Mouse (Mus musculus) intestine, embryonic 16.5 days (tissue): ENCODE data around the gene Snrnp48. TPM values are rescaled to one million over a fixed set of nuclear protein-coding genes. Genes with fewer than 3 reads are reported as not detected.

ENCODE experiments used
- ATAC-seq: fragments of 200-750 bp; cut with Nextera tagmentation; 2 replicates; pipeline ENCODE4 v1.8.0; 2017; ENCODE audit warnings: moderate TSS enrichment, moderate library complexity
- H3K27ac ChIP-seq: fragments of 300-500 bp; sonication (generic); 2 replicates; pipeline ENCODE4 v1.5.1; 2014; ENCODE audit warnings: mild to moderate bottlenecking, low read length
- H3K27me3 ChIP-seq: fragments of 300-500 bp; sonication (generic); replicated peaks from 2 replicates; pipeline ENCODE4 v1.6.1; 2014; ENCODE audit warnings: low read length, control low read depth, mixed read lengths; ENCODE audit not compliant: control insufficient read depth, insufficient read depth
- H3K36me3 ChIP-seq: fragments of 300-500 bp; sonication (generic); 2 replicates; pipeline ENCODE4 v1.6.1; 2014; ENCODE audit warnings: low read length, control low read depth; ENCODE audit not compliant: control insufficient read depth, insufficient read depth
- H3K4me1 ChIP-seq: fragments of 300-500 bp; sonication (generic); 2 replicates; pipeline ENCODE4 v1.6.1; 2014; ENCODE audit warnings: low read length, control low read depth, mixed read lengths; ENCODE audit not compliant: control insufficient read depth, insufficient read depth
- H3K4me2 ChIP-seq: fragments of 300-500 bp; sonication (generic); 2 replicates; pipeline ENCODE4 v1.6.1; 2014; ENCODE audit warnings: low read depth, low read length, control low read depth
- H3K4me3 ChIP-seq: fragments of 300-500 bp; sonication (generic); 2 replicates; pipeline ENCODE4 v1.5.1; 2014; ENCODE audit warnings: mild to moderate bottlenecking, low read length
- H3K9ac ChIP-seq: fragments of 300-500 bp; sonication (generic); 2 replicates; pipeline ENCODE4 v1.6.1; 2014; ENCODE audit warnings: low read depth, low read length
- H3K9me3 ChIP-seq: fragments of 300-500 bp; sonication (generic); 2 replicates; pipeline ENCODE4 v1.6.1; 2016; ENCODE audit warnings: low read length, control low read depth; ENCODE audit not compliant: control insufficient read depth
- WGBS: fragments of 180-500 bp; shearing (Covaris S2); extraction: QIAGEN DNeasy Blood & Tissue Kit; methylation state at CpG from one replicate; pipeline ENCODE4 v1.1.7; 2014; 5-methylcytosine and 5-hydroxymethylcytosine counted together
- polyA plus RNA-seq: library from polyadenylated mRNA; unstranded; fragments of >200 nt; fragmentation: Nextera tagmentation; extraction: Ambion mirVana; gene quantifications from 2 replicates; pipeline ENCODE4 v1.2.1, GENCODE M21; 2015

Gene Snrnp48
- 27.3 and 30.9 TPM in 2 replicates for polyA plus RNA-seq

- no peaks in the 10 kb centered on the region for H3K36me3 ChIP-seq
- H3K27me3 ChIP-seq: no peaks in the 10 kb centered on the region
- WGBS: under 1% methylated on average over 59 of the region's 59 CpGs
- peak within 1 kb of the TSS; percentile 97 for H3K4me3 ChIP-seq
- H3K9ac ChIP-seq: peak within 1 kb of the TSS; percentile 93
- H3K9me3 ChIP-seq: no peaks in the 10 kb centered on the region
- H3K4me1 ChIP-seq: peaks cover 13% of the 10 kb centered on the region
- peak; percentile 98 for ATAC-seq
- H3K4me2 ChIP-seq: peak within 1 kb of the TSS; percentile 59
- H3K27ac ChIP-seq: peak within 1 kb of the TSS; percentile 92
These were observed at the start of gene Snrnp48 for GRCm38 (mm10) chr13:38204702-38205482. Gene Snrnp48, plus strand, starts transcription at chr13:38204938.

GRCm38 (mm10) chr13:38155523-38155922, 49.2 kb upstream of the Snrnp48 start:
- H3K9me3 ChIP-seq: no peaks in the 10 kb centered on the region
- no peak overlapping the region for H3K9ac ChIP-seq
- H3K4me3 ChIP-seq: no peak overlapping the region
- ATAC-seq: no peak
- H3K4me1 ChIP-seq: peaks cover 19% of the 10 kb centered on the region
- H3K4me2 ChIP-seq: no peak overlapping the region
- H3K36me3 ChIP-seq: no peaks in the 10 kb centered on the region
- H3K27ac ChIP-seq: no peak overlapping the region
- H3K27me3 ChIP-seq: no peaks in the 10 kb centered on the region
- 27% methylated on average over 2 of the region's 2 CpGs for WGBS

- no peak overlapping the region for H3K9ac ChIP-seq
- no peaks in the 10 kb centered on the region for H3K36me3 ChIP-seq
- peaks cover 18% of the 10 kb centered on the region for H3K4me1 ChIP-seq
- no peak overlapping the region for H3K27ac ChIP-seq
- no peak overlapping the region for H3K4me3 ChIP-seq
- WGBS: 36% methylated on average over 6 of the region's 6 CpGs
- H3K27me3 ChIP-seq: no peaks in the 10 kb centered on the region
- H3K4me2 ChIP-seq: no peak overlapping the region
- ATAC-seq: no peak; the same call in 1 of the 2 replicates
- H3K9me3 ChIP-seq: no peaks in the 10 kb centered on the region
These were observed 47.1 kb upstream of the Snrnp48 start for GRCm38 (mm10) chr13:38157635-38158034.

- no peak overlapping the region for H3K4me2 ChIP-seq
- H3K36me3 ChIP-seq: no peaks in the 10 kb centered on the region
- no peak overlapping the region for H3K4me3 ChIP-seq
- peaks cover 17% of the 10 kb centered on the region for H3K4me1 ChIP-seq
- H3K27ac ChIP-seq: no peak overlapping the region
- H3K9me3 ChIP-seq: no peaks in the 10 kb centered on the region
- H3K27me3 ChIP-seq: no peaks in the 10 kb centered on the region
- WGBS: 69% methylated on average over 2 of the region's 2 CpGs
- no peak overlapping the region for H3K9ac ChIP-seq
- ATAC-seq: peak; percentile 41; the same call in 1 of the 2 replicates
These were observed 42.7 kb upstream of the Snrnp48 start for GRCm38 (mm10) chr13:38162002-38162401.

GRCm38 (mm10) chr13:38162668-38163067, 42.1 kb upstream of the Snrnp48 start:
- no peaks in the 10 kb centered on the region for H3K27me3 ChIP-seq
- no peaks in the 10 kb centered on the region for H3K36me3 ChIP-seq
- H3K4me1 ChIP-seq: peaks cover 15% of the 10 kb centered on the region
- 0 out of 2 replicates have a peak overlapping the region, but pooled peaks have one; percentile 29 for H3K27ac ChIP-seq
- H3K9me3 ChIP-seq: no peaks in the 10 kb centered on the region
- no peak overlapping the region for H3K4me3 ChIP-seq
- no peak overlapping the region for H3K4me2 ChIP-seq
- no peak overlapping the region for H3K9ac ChIP-seq
- peak; percentile 80 for ATAC-seq
- WGBS: 36% methylated on average over 11 of the region's 11 CpGs

- Histone ChIP-seq H3K9ac (no peak overlapping the region), H3K27ac (no peak overlapping the region), H3K36me3 (no peaks in the 10 kb centered on the region), H3K4me3 (no peak overlapping the region), H3K4me1 (peaks cover 11% of the 10 kb centered on the region), H3K27me3 (no peaks in the 10 kb centered on the region), H3K4me2 (no peak overlapping the region), H3K9me3 (no peaks in the 10 kb centered on the region)
- no peak for ATAC-seq
- 90% methylated on average over 10 of the region's 11 CpGs for WGBS
These were observed 39.8 kb upstream of the Snrnp48 start for GRCm38 (mm10) chr13:38164932-38165331.

GRCm38 (mm10) chr13:38167056-38167455, 37.7 kb upstream of the Snrnp48 start:
- Histone ChIP-seq H3K4me1 (peaks cover 10% of the 10 kb centered on the region; the same call in 1 of the 2 replicates), H3K4me3 (no peak overlapping the region), H3K27ac (no peak overlapping the region), H3K36me3 (no peaks in the 10 kb centered on the region), H3K27me3 (no peaks in the 10 kb centered on the region), H3K4me2 (no peak overlapping the region), H3K9me3 (no peaks in the 10 kb centered on the region), H3K9ac (no peak overlapping the region)
- WGBS: 81% methylated on average over 3 of the region's 3 CpGs
- ATAC-seq: no peak

GRCm38 (mm10) chr13:38170707-38171144, 34.0 kb upstream of the Snrnp48 start:
- H3K27ac ChIP-seq: peak overlapping the region; percentile 80
- H3K4me1 ChIP-seq: 0 out of 2 replicates have a peak, but pooled peaks cover 3% of the 10 kb centered on the region
- no peak overlapping the region for H3K4me3 ChIP-seq
- no peaks in the 10 kb centered on the region for H3K27me3 ChIP-seq
- H3K9ac ChIP-seq: no peak overlapping the region; the same call in 1 of the 2 replicates
- H3K9me3 ChIP-seq: no peaks in the 10 kb centered on the region
- no peaks in the 10 kb centered on the region for H3K36me3 ChIP-seq
- H3K4me2 ChIP-seq: peak overlapping the region; percentile 30; the same call in 1 of the 2 replicates
- WGBS: 23% methylated on average over 4 of the region's 4 CpGs
- ATAC-seq: peak; percentile 97

GRCm38 (mm10) chr13:38193406-38193805, 11.3 kb upstream of the Snrnp48 start:
- Histone ChIP-seq H3K9ac (no peak overlapping the region), H3K36me3 (peaks cover 40% of the 10 kb centered on the region), H3K27me3 (no peaks in the 10 kb centered on the region), H3K27ac (no peak overlapping the region), H3K4me1 (no peaks in the 10 kb centered on the region), H3K4me3 (no peak overlapping the region), H3K4me2 (no peak overlapping the region), H3K9me3 (peaks cover 31% of the 10 kb centered on the region)
- 67% methylated on average over 10 of the region's 10 CpGs for WGBS
- no peak for ATAC-seq
